Mouse (Mus musculus) embryonic facial prominence, embryonic 14.5 days (tissue): ENCODE measurements around the gene Pde6b. TPM values are rescaled to one million over a fixed set of nuclear protein-coding genes. Genes with fewer than 3 reads are reported as not detected.

Source experiments
- ATAC-seq: fragments of 200-750 bp; cut with Nextera tagmentation; 2 replicates; pipeline ENCODE4 v1.8.0; 2017; ENCODE audit warnings: low read depth, moderate number of reproducible peaks, moderate TSS enrichment
- DNase-seq: peaks from one replicate; pipeline ENCODE4 v3.0.0-alpha.2; 2015; ENCODE audit warnings: low spot score
- H3K27ac ChIP-seq: fragments of 300-500 bp; sonication (generic); replicated peaks from 2 replicates; pipeline ENCODE4 v1.5.1; 2014; ENCODE audit warnings: low read depth, mild to moderate bottlenecking, low read length, moderate library complexity
- H3K27me3 ChIP-seq: fragments of 300-500 bp; sonication (generic); replicated peaks from 2 replicates; pipeline ENCODE4 v1.6.1; 2014; ENCODE audit warnings: low read length; ENCODE audit not compliant: control insufficient read depth, insufficient read depth
- H3K36me3 ChIP-seq: fragments of 300-500 bp; sonication (generic); 2 replicates; pipeline ENCODE4 v1.6.1; 2014; ENCODE audit warnings: low read length, mixed read lengths; ENCODE audit not compliant: control insufficient read depth, insufficient read depth
- H3K4me1 ChIP-seq: fragments of 300-500 bp; sonication (generic); 2 replicates; pipeline ENCODE4 v1.6.1; 2014; ENCODE audit warnings: antibody characterized with exemption, low read length; ENCODE audit not compliant: control insufficient read depth, insufficient read depth
- H3K4me2 ChIP-seq: fragments of 300-500 bp; sonication (generic); 2 replicates; pipeline ENCODE4 v1.6.1; 2014; ENCODE audit warnings: low read depth, mild to moderate bottlenecking, low read length, moderate library complexity, mixed read lengths
- H3K4me3 ChIP-seq: fragments of 300-500 bp; sonication (generic); 2 replicates; pipeline ENCODE4 v1.5.1; 2014; ENCODE audit warnings: low read depth, mild to moderate bottlenecking, low read length
- H3K9ac ChIP-seq: fragments of 300-500 bp; sonication (generic); 2 replicates; pipeline ENCODE4 v1.6.1; 2014; ENCODE audit warnings: low read depth, mild to moderate bottlenecking, low read length, moderate library complexity, mixed read lengths
- H3K9me3 ChIP-seq: fragments of 300-500 bp; sonication (generic); 2 replicates; pipeline ENCODE4 v1.6.1; 2016; ENCODE audit warnings: low read length; ENCODE audit not compliant: control insufficient read depth
- WGBS: fragments of 180-500 bp; shearing (Covaris S2); extraction: QIAGEN DNeasy Blood & Tissue Kit; methylation state at CpG from one replicate; pipeline ENCODE4 v1.1.7; 2014; 5-methylcytosine and 5-hydroxymethylcytosine counted together
- polyA plus RNA-seq: library from polyadenylated mRNA; unstranded; fragments of >200 nt; fragmentation: Nextera tagmentation; extraction: Ambion mirVana; gene quantifications from 2 replicates; pipeline ENCODE4 v1.2.1, GENCODE M21; 2014

Gene Pde6b
- polyA plus RNA-seq, 1 experiment from 2014 or later, result not detected

DNA sequence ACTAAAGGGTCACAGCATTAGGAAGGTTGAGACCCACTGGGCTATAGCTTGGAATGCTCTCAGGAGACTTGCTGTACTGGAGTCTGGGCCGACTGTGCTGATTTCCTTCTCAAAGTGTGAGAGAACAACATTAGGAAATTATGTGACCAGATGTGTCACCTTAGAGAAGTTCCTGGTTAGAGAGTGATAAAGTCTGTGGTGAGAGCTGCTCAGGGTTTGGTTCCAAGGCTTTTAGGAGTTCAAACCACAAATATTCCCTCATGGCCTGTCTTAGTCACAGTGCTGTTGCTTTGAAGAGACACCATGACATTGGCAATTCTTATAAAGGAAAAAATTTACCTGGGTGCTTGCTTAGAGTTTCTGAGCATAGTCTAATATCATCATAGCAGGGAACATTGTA, 12.1 kb upstream of the Pde6b start:
- ATAC-seq (no peak), DNase-seq (no peak)
- no peak overlapping the region for H3K27ac ChIP-seq
- H3K4me2 ChIP-seq, result no peak overlapping the region
- WGBS, result 57% methylated on average over 1 of the region's 1 CpGs
- H3K4me1 ChIP-seq, result no peaks in the 10 kb centered on the region
- no peaks in the 10 kb centered on the region for H3K36me3 ChIP-seq
- no peak overlapping the region for H3K4me3 ChIP-seq
- H3K27me3 ChIP-seq, result peaks cover 27% of the 10 kb centered on the region
- H3K9me3 ChIP-seq, result no peaks in the 10 kb centered on the region
- H3K9ac ChIP-seq, result no peak overlapping the region

DNA sequence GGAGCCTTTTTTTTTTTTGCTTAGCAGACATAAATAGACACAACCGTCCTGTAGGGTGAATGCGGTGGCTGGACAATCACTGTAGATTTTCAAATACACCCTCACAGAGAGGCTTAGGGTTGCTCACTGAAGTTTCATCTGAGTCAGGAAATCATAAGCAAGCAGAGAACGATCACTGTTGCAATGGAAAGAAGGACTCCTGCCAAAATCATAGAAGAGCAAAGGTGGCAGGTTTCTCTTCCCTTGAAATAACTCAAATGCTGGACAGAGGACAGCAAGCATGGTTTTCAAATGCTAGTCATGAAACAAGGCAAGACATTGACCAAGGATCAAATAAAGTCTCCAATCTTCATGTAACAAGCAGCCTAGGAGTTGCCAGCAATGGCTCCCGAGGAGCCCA, 9.8 kb upstream of the Pde6b start:
- no peak for ATAC-seq
- 85% methylated on average over 4 of the region's 4 CpGs for WGBS
- no peak overlapping the region for H3K4me2 ChIP-seq

DNA sequence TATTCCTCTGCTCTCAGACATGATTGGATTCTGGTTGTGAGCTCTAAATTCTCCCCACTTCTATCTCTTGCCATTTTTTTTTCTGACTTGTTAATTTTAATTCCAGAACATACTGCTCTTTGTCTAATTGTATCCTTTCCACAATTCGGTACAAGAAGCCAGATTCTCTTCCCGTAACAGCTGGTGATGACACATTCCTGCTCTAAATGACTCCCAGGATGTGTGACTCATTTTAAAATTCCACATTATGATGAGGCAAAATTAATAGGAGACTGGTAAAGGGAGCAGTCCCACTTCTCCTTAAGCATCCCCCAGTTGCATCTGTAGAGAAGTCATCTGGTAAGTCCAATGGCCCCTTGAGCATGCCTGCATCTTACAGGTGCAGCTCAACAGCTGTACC, 2.6 kb upstream of the Pde6b start:
- no peaks in the 10 kb centered on the region for H3K27me3 ChIP-seq
- no peak for DNase-seq
- WGBS, result 64% methylated on average over 2 of the region's 2 CpGs

More for the DNA sequence above, 9.8 kb upstream of the Pde6b start:
- H3K27me3 ChIP-seq, result peaks cover 7% of the 10 kb centered on the region; the same call in 1 of the 2 replicates
- DNase-seq, result no peak
- H3K4me3 ChIP-seq, result no peak overlapping the region
- no peak overlapping the region for H3K27ac ChIP-seq
- no peaks in the 10 kb centered on the region for H3K9me3 ChIP-seq
- no peaks in the 10 kb centered on the region for H3K4me1 ChIP-seq
- H3K9ac ChIP-seq, result no peak overlapping the region
- no peaks in the 10 kb centered on the region for H3K36me3 ChIP-seq

DNA sequence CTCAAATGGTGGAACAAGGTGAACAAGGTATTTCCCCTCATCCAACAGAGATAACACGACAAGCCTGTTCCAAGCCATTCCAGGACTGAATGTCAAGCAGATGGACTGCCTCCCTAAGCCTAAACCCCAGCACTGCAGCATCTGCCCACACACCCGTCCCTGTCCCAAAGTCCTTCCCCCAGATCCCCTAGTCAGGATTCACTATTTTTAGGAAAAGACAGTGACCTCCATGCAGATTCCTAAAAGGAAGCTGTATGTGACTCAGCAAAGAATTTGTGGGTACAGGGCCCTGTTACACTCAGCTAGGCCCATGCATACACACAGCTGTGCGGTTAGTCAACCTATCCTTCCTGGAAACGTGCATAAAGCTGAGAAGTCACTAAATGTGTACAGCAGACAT, 1.7 kb upstream of the Pde6b start:
- H3K9me3 ChIP-seq, result no peaks in the 10 kb centered on the region
- no peaks in the 10 kb centered on the region for H3K27me3 ChIP-seq
- no peak overlapping the region for H3K27ac ChIP-seq
- H3K4me2 ChIP-seq, result no peak overlapping the region
- no peak for ATAC-seq
- no peaks in the 10 kb centered on the region for H3K36me3 ChIP-seq
- no peak overlapping the region for H3K9ac ChIP-seq
- no peaks in the 10 kb centered on the region for H3K4me1 ChIP-seq
- no peak overlapping the region for H3K4me3 ChIP-seq
- DNase-seq, result no peak
- 71% methylated on average over 4 of the region's 4 CpGs for WGBS

More for the DNA sequence above, 2.6 kb upstream of the Pde6b start:
- H3K36me3 ChIP-seq, result no peaks in the 10 kb centered on the region
- H3K4me3 ChIP-seq, result no peak overlapping the region
- H3K9me3 ChIP-seq, result no peaks in the 10 kb centered on the region
- H3K9ac ChIP-seq, result no peak overlapping the region
- ATAC-seq, result no peak
- H3K4me1 ChIP-seq, result no peaks in the 10 kb centered on the region
- H3K27ac ChIP-seq, result no peak overlapping the region
- H3K4me2 ChIP-seq, result no peak overlapping the region

DNA sequence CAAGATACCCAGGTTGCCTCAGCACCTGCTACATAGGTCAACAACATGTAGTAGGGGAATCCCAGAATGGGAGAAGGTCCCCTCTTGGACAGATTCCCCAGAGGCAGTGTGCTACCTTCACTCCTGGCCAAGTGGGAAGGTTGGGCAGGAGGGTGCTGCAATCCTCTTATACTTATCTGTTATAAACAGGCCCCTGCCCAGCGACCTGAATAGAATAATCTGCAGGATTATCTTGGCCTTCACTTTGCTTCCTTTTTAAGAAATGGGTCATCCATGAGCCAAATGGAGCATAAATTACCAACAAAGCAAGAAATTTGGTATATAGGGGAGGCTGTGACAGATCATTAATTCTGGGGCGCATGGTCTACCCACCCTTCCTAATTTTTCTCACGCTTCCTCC, 1.6 kb downstream of the Pde6b start:
- Histone ChIP-seq H3K27ac (no peak overlapping the region), H3K36me3 (no peaks in the 10 kb centered on the region), H3K27me3 (no peaks in the 10 kb centered on the region), H3K9me3 (no peaks in the 10 kb centered on the region), H3K4me2 (no peak overlapping the region), H3K4me1 (no peaks in the 10 kb centered on the region), H3K4me3 (no peak overlapping the region), H3K9ac (no peak overlapping the region)
- DNase-seq, result no peak
- 69% methylated on average over 3 of the region's 3 CpGs for WGBS
- no peak for ATAC-seq

DNA sequence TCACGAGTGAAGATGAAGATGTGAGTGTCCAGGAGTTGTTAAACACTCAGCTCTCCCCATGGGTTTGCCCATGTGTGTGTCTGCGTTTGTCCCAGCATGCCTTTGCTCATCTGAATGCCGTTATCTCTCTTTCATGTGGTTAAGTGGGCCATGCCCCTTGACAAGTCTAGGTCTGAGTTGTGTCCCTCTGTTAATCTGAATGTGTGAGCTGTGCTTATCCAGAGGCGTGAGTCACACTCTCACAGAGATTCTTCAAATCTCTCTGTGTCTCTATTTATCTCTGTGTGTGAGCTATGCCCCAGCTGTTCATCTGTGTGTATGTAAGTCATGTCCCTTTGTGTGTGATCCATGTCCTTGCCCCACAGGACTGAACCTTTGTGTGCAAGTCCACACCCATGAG, 15.3 kb downstream of the Pde6b start:
- 68% methylated on average over 4 of the region's 4 CpGs for WGBS
- no peak overlapping the region for H3K4me3 ChIP-seq
- no peak overlapping the region for H3K27ac ChIP-seq
- no peaks in the 10 kb centered on the region for H3K4me1 ChIP-seq
- H3K9me3 ChIP-seq, result no peaks in the 10 kb centered on the region
- no peaks in the 10 kb centered on the region for H3K36me3 ChIP-seq
- no peak overlapping the region for H3K4me2 ChIP-seq
- DNase-seq (no peak), ATAC-seq (no peak)
- no peaks in the 10 kb centered on the region for H3K27me3 ChIP-seq
- no peak overlapping the region for H3K9ac ChIP-seq

DNA sequence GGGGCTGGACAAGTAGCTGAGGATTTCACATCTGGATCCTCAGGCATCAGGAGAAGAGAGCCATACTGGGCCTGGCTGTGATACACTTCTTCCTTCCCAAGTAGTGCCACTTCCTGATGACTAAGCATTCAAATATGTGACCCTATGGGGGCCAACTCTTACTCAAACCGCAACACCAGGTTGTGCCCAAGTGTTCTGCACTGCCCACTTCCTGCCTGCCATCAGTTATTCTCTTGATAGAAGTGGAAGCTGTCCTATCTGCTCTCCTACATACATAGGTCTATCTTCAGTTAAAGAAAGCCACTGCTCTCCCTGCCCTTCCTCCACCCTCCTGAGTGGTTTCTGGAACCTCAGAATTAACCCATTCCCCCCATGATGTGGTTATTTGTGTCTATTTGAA, 17.3 kb downstream of the Pde6b start:
- H3K9ac ChIP-seq, result no peak overlapping the region
- WGBS, result 67% methylated on average over 1 of the region's 1 CpGs
- ATAC-seq (no peak), DNase-seq (no peak)
- H3K4me1 ChIP-seq, result no peaks in the 10 kb centered on the region
- no peaks in the 10 kb centered on the region for H3K9me3 ChIP-seq
- no peak overlapping the region for H3K4me3 ChIP-seq
- no peaks in the 10 kb centered on the region for H3K27me3 ChIP-seq
- H3K4me2 ChIP-seq, result no peak overlapping the region
- no peaks in the 10 kb centered on the region for H3K36me3 ChIP-seq
- H3K27ac ChIP-seq, result no peak overlapping the region

DNA sequence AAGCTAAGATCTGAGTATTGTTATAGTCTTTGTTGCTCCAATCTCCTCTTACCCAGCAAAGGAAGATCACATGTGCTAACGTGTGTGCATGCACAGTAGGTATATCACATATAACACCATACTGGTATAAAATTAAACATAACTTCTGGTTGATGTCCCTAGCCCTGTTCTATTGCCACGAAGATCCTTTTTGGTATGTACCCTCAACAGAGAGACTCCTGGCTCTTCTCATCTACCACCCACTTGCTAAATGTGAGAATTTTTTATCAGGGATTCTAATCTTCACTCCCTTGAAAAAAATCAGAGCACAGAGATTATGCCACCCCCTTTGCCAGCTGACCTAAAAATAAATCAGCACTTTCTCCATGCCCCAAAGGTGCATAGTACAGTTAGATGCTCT, 18.8 kb downstream of the Pde6b start:
- Histone ChIP-seq H3K27ac (no peak overlapping the region), H3K36me3 (no peaks in the 10 kb centered on the region), H3K9ac (no peak overlapping the region), H3K9me3 (no peaks in the 10 kb centered on the region), H3K4me2 (no peak overlapping the region), H3K27me3 (no peaks in the 10 kb centered on the region), H3K4me1 (no peaks in the 10 kb centered on the region), H3K4me3 (no peak overlapping the region)
- ATAC-seq (no peak), DNase-seq (no peak)
- WGBS, result 75% methylated on average over 2 of the region's 2 CpGs

DNA sequence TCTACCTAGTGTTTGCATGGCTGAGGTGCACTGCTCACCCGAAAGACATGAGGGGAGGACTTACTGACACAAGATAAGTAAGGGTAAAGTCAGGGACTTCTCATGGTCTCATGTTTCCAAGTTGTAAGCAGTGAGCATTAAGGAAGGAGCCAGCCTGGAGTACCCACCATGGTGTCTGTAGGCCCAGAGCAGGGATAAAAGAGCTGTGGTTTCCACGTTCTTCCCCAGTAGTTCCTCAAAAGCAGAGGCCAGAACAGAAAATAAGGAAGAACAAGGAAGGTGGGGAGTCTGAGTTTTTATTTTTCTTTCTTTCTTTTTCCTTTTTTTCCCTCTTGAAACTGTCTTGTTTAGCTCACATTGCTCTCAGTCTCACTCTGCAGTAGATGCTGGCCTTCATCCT, 26.5 kb downstream of the Pde6b start:
- Histone ChIP-seq H3K4me3 (no peak overlapping the region), H3K9ac (no peak overlapping the region), H3K36me3 (no peaks in the 10 kb centered on the region), H3K27ac (no peak overlapping the region), H3K27me3 (no peaks in the 10 kb centered on the region), H3K4me1 (no peaks in the 10 kb centered on the region), H3K4me2 (no peak overlapping the region), H3K9me3 (no peaks in the 10 kb centered on the region)
- DNase-seq (no peak), ATAC-seq (no peak)
- WGBS, result 74% methylated on average over 2 of the region's 2 CpGs
